Mouse (Mus musculus): ENCODE data around the gene Snapc4. TPM values are rescaled to one million over a fixed set of nuclear protein-coding genes. Genes with fewer than 3 reads are reported as not detected.
A peak's percentile ranks its signal among the peaks of the same experiment; 100 is the strongest.

The Snapc4 gene
- polyA plus RNA-seq, 1 experiment = 54.3 TPM

DNA sequence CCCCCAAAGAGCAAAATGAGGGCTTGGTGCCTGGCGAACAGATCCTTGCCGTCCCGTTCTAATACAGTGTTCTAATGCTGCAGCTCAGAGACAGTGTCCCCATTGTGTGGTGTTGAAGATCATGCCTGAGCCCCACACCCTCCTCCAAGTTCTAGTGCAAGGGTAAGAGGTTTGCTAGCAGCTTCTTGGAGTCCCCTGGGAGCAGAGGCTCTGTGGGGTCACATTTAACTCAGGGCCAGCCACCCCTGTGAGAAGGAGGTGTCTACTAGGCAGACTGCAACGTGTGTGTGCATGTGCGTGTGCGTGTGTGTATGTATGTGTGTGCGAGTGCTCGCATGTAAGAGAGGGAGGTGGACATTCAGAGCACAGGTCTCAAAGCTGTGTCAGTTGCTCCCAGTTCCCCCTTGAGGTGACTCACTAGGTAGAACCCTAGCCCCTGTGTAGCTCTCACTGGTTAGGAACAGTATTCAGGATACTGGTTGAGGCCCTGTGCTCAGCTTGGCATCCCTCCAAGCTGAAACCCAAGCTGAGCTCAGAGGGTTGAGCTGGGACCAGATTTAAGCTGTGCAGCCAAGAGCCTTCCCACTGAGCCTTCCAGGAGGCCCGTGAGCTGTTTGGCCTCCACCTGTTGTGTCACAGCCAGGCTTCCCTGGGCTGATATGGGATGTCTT lies 63.7 kb downstream of the Snapc4 start:
- Histone ChIP-seq H3K4me3 (ENCODE audit: low read depth, low read length) (no peak overlapping the region), H3K36me3 (ENCODE audit: control insufficient read depth, insufficient read depth, low read length, poor library complexity, severe bottlenecking) (no peaks in the 10 kb centered on the region), H3K9ac (ENCODE audit: low read depth, poor library complexity, severe bottlenecking) (no peak overlapping the region), H3K4me1 (ENCODE audit: control insufficient read depth, insufficient read depth, low read length) (peaks cover 2% of the 10 kb centered on the region), H3K27ac (ENCODE audit: insufficient read depth, low read length) (no peak overlapping the region), H3K9me3 (replicated peaks; ENCODE audit: control insufficient read depth, insufficient read depth, low read length, poor library complexity, severe bottlenecking) (no peaks in the 10 kb centered on the region), H3K27me3 (ENCODE audit: control insufficient read depth, insufficient read depth, low read length, poor library complexity, severe bottlenecking) (no peaks in the 10 kb centered on the region)
- TF ChIP-seq CTCF (IDR thresholded peaks at IDR 0.05; ENCODE audit: low read depth, low read length) (no peak), EP300 (IDR thresholded peaks at IDR 0.05; ENCODE audit: insufficient read depth, low read depth, low read length) (no peak)

DNA sequence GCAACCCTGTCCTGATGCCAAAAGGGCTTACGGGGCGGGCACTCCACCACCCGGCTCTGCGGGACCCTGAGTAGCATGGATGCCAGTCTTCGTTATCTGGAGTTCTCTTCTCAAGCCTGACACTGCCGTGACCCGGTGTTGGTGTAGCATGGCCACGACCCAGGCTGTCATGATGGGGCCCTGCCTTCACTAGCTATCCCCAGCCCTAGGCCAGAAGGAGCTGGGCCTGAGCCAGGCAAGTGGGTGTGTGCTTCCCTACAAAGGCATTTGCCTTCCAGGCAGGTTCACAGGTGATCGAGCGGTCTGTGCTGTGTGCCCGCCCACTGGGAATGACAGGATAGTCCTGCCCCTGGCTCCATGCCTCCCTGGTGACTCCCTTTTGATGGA lies 64.5 kb downstream of the Snapc4 start:
- no peaks in the 10 kb centered on the region for H3K36me3 ChIP-seq (ENCODE audit: control insufficient read depth, insufficient read depth, low read length, poor library complexity, severe bottlenecking)
- H3K4me3 ChIP-seq (ENCODE audit: low read depth, low read length) = peak overlapping the region; percentile 73
- no peaks in the 10 kb centered on the region for H3K27me3 ChIP-seq (ENCODE audit: control insufficient read depth, insufficient read depth, low read length, poor library complexity, severe bottlenecking)
- peak overlapping the region; percentile 83 for H3K9ac ChIP-seq (ENCODE audit: low read depth, poor library complexity, severe bottlenecking)
- peaks cover 2% of the 10 kb centered on the region for H3K4me1 ChIP-seq (ENCODE audit: control insufficient read depth, insufficient read depth, low read length)
- no peaks in the 10 kb centered on the region for H3K9me3 ChIP-seq (replicated peaks; ENCODE audit: control insufficient read depth, insufficient read depth, low read length, poor library complexity, severe bottlenecking)
- no peak overlapping the region for H3K27ac ChIP-seq (ENCODE audit: insufficient read depth, low read length)
- no peak for TF ChIP-seq EP300 (IDR thresholded peaks at IDR 0.05; ENCODE audit: insufficient read depth, low read depth, low read length)
- TF ChIP-seq POLR2A (IDR thresholded peaks at IDR 0.05; ENCODE audit: insufficient read depth, low read length) = no peak
- no peak for TF ChIP-seq CTCF (IDR thresholded peaks at IDR 0.05; ENCODE audit: low read depth, low read length)

DNA sequence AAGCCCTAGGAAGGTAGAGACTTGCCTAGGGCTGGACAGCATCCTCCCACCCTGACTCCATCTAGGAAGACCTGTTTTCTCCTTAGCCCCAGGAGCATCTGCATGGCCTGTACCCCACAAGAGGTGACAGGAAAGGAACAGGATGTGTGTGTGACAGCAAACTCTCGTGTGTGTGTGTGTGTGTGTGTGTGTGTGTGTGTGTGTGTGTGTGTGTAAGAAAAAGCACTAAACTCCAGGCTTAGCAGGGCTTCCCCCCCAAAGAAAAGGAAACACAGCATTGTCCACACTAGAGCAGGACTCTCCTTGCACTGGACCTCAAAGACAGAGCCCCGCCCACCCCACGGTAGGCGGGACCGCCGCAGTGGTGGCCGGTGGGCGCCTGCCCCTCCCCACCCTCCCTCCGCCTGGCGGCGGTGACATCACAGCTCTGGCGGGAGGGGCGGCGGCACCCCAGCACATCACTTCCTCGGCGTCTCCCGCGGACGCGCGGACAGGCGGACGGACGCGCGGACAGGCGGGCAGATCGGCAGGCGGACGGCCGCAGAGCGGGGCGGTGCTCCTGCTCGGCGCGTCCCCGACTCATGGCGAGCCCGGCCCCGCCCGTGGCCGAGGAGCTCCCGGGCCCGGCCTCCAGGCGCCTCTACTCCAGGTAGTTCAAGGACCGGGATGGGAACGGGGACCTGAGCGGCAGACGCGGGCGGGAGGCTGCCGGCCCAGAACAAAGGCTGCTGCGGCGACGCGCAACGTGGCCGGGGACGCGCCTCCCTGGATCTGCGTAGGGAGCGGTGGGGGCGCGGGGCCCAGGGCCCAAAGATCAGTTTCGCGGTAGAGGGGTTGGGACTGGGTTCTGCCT lies 65.2 kb downstream of the Snapc4 start, which contains the start of gene Gpsm1:
Gene Gpsm1, plus strand, starts transcription at position 444 of the 853 bp plus-strand sequence.
- Histone ChIP-seq H3K4me3 (ENCODE audit: low read depth, low read length) (peak within 1 kb of the TSS; percentile 73), H3K9me3 (replicated peaks; ENCODE audit: control insufficient read depth, insufficient read depth, low read length, poor library complexity, severe bottlenecking) (no peaks in the 10 kb centered on the region), H3K27ac (ENCODE audit: insufficient read depth, low read length) (no peak within 1 kb of the TSS), H3K36me3 (ENCODE audit: control insufficient read depth, insufficient read depth, low read length, poor library complexity, severe bottlenecking) (no peaks in the 10 kb centered on the region), H3K4me1 (ENCODE audit: control insufficient read depth, insufficient read depth, low read length) (peaks cover 2% of the 10 kb centered on the region), H3K27me3 (ENCODE audit: control insufficient read depth, insufficient read depth, low read length, poor library complexity, severe bottlenecking) (no peaks in the 10 kb centered on the region), H3K9ac (ENCODE audit: low read depth, poor library complexity, severe bottlenecking) (peak within 1 kb of the TSS; percentile 83)
- TF ChIP-seq POLR2A (IDR thresholded peaks at IDR 0.05; ENCODE audit: insufficient read depth, low read length) (no peak), EP300 (IDR thresholded peaks at IDR 0.05; ENCODE audit: insufficient read depth, low read depth, low read length) (no peak), CTCF (IDR thresholded peaks at IDR 0.05; ENCODE audit: low read depth, low read length) (no peak)

DNA sequence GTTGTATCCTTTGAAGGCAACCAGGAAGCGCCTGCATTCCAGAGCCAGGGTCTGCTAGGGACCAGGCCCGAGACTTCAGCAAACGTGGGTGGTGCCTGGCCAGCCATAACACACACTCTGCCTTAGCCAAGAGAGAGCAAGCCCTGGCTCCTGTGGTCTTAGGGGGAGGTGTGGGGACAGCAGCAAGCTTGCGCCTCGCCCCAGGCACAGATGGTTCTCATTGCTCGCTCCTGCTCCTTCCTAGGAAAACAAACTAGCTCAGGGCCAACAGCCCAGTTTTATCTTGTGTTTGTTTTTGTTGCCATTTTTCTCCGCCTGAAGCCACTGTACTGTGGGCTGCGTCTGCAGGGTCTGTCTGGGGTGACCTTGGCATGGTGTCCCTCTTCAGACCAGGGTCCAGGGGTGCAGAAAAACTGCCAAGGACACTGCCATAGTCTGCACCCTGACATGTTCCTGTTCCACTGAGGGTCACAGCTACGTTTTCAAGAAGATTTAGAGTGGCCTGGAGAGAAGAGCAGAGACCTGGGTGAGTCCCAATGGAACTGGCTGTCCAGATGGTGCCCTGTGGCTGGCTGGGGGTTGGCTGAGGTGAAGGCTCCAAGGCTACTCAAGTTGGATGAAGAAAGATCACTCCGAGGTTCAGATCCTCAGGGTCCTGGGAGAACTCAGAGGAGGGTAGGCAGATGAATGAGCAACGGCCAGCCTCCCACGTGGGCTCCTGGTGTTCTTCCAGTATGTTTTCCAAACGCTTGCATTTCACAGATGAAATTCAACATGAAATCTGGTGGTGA lies 66.0 kb downstream of the Snapc4 start:
- no peak overlapping the region for H3K9ac ChIP-seq (ENCODE audit: low read depth, poor library complexity, severe bottlenecking)
- H3K27me3 ChIP-seq (ENCODE audit: control insufficient read depth, insufficient read depth, low read length, poor library complexity, severe bottlenecking) = no peaks in the 10 kb centered on the region
- TF ChIP-seq POLR2A (IDR thresholded peaks at IDR 0.05; ENCODE audit: insufficient read depth, low read length) (no peak), EP300 (IDR thresholded peaks at IDR 0.05; ENCODE audit: insufficient read depth, low read depth, low read length) (no peak), CTCF (IDR thresholded peaks at IDR 0.05; ENCODE audit: low read depth, low read length) (no peak)
- no peak overlapping the region for H3K27ac ChIP-seq (ENCODE audit: insufficient read depth, low read length)
- no peaks in the 10 kb centered on the region for H3K9me3 ChIP-seq (replicated peaks; ENCODE audit: control insufficient read depth, insufficient read depth, low read length, poor library complexity, severe bottlenecking)
- no peak overlapping the region for H3K4me3 ChIP-seq (ENCODE audit: low read depth, low read length)
- H3K4me1 ChIP-seq (ENCODE audit: control insufficient read depth, insufficient read depth, low read length) = peaks cover 2% of the 10 kb centered on the region
- no peaks in the 10 kb centered on the region for H3K36me3 ChIP-seq (ENCODE audit: control insufficient read depth, insufficient read depth, low read length, poor library complexity, severe bottlenecking)

DNA sequence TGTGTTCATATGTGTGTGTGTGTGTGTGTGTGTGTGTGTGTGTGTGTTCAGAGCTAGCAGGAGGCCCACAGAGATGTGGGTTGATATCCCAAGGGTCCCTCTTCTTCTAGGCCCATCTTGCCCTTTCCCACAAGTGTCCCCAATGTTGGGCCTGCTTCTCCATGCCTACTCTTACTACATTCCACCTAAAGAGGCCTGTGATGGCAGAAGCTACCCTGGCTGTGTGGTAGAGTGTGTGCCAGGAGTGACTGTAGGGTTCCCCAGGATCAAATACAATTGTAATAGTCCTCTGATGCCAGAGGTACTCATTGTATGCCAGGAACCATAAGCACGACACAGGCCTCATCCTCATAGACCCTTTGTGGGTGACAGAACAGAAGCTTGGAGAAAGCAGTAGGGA lies 67.1 kb downstream of the Snapc4 start:
- Histone ChIP-seq H3K27me3 (ENCODE audit: control insufficient read depth, insufficient read depth, low read length, poor library complexity, severe bottlenecking) (no peaks in the 10 kb centered on the region), H3K27ac (ENCODE audit: insufficient read depth, low read length) (no peak overlapping the region), H3K36me3 (ENCODE audit: control insufficient read depth, insufficient read depth, low read length, poor library complexity, severe bottlenecking) (no peaks in the 10 kb centered on the region), H3K9me3 (replicated peaks; ENCODE audit: control insufficient read depth, insufficient read depth, low read length, poor library complexity, severe bottlenecking) (no peaks in the 10 kb centered on the region), H3K9ac (ENCODE audit: low read depth, poor library complexity, severe bottlenecking) (no peak overlapping the region), H3K4me1 (ENCODE audit: control insufficient read depth, insufficient read depth, low read length) (peaks cover 2% of the 10 kb centered on the region), H3K4me3 (ENCODE audit: low read depth, low read length) (no peak overlapping the region)
- TF ChIP-seq CTCF (IDR thresholded peaks at IDR 0.05; ENCODE audit: low read depth, low read length) (no peak), EP300 (IDR thresholded peaks at IDR 0.05; ENCODE audit: insufficient read depth, low read depth, low read length) (no peak), POLR2A (IDR thresholded peaks at IDR 0.05; ENCODE audit: insufficient read depth, low read length) (no peak)
